Mouse (Mus musculus) forebrain, embryonic 13.5 days (tissue): Measurements from ENCODE around the gene Cacna2d1. TPM values are rescaled to one million over a fixed set of nuclear protein-coding genes. Genes with fewer than 3 reads are reported as not detected.

ENCODE experiments used
- ATAC-seq: fragments of 200-750 bp; cut with Nextera tagmentation; 2 replicates; pipeline ENCODE4 v1.8.0; 2017
- H3K27ac ChIP-seq: fragments of 300-500 bp; sonication (generic); 2 replicates; pipeline ENCODE4 v1.5.1; 2015; ENCODE audit warnings: inconsistent platforms, mild to moderate bottlenecking, moderate library complexity
- H3K27me3 ChIP-seq: fragments of 300-500 bp; sonication (generic); 2 replicates; pipeline ENCODE4 v1.6.1; 2015; ENCODE audit warnings: mild to moderate bottlenecking, inconsistent platforms
- H3K36me3 ChIP-seq: fragments of 300-500 bp; sonication (generic); 2 replicates; pipeline ENCODE4 v1.6.1; 2015; ENCODE audit warnings: mild to moderate bottlenecking, inconsistent platforms; ENCODE audit not compliant: poor library complexity, severe bottlenecking
- H3K4me1 ChIP-seq: fragments of 300-500 bp; sonication (generic); 2 replicates; pipeline ENCODE4 v1.6.1; 2015; ENCODE audit warnings: inconsistent platforms
- H3K4me2 ChIP-seq: fragments of 300-500 bp; sonication (generic); 2 replicates; pipeline ENCODE4 v1.6.1; 2015; ENCODE audit warnings: inconsistent platforms, mild to moderate bottlenecking, moderate library complexity
- H3K4me3 ChIP-seq: fragments of 300-500 bp; sonication (generic); 2 replicates; pipeline ENCODE4 v1.5.1; 2015; ENCODE audit warnings: mild to moderate bottlenecking, inconsistent platforms
- H3K9ac ChIP-seq: fragments of 300-500 bp; sonication (generic); 2 replicates; pipeline ENCODE4 v1.6.1; 2015; ENCODE audit warnings: mild to moderate bottlenecking, inconsistent platforms
- H3K9me3 ChIP-seq: fragments of 300-500 bp; sonication (generic); replicated peaks from 2 replicates; pipeline ENCODE4 v1.6.1; 2016; ENCODE audit warnings: inconsistent platforms
- WGBS: fragments of 180-500 bp; shearing (Covaris S2); methylation state at CpG from one replicate; pipeline ENCODE4 v1.1.7; 2015; 5-methylcytosine and 5-hydroxymethylcytosine counted together
- polyA plus RNA-seq: library from polyadenylated mRNA; unstranded; fragments of >200 nt; fragmentation: Nextera tagmentation; extraction: Ambion mirVana; gene quantifications from 2 replicates; pipeline ENCODE4 v1.2.1, GENCODE M21; 2015

Gene Cacna2d1
- polyA plus RNA-seq, 1 experiment from 2014 or later, result 30.9 TPM

DNA sequence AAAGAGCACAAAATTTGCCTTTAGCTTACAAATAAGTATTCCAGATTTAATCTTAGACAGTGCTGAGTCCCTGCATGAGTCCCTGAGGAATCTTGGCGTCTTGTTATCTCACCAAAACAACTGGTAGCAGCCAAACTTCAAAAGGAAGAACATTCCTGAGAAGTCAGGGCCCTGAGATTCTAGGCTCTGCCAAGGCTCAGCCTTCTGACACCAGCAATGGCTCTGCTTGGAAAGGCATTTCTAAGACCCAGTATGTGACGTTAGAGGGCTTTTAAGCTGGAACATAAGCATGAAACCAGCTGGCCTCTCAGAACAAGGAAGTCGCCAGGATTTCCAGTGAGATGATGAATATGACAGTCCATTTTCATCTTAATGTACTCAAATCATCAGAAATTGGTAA is 253.4 kb downstream of the Cacna2d1 start:
- H3K27ac ChIP-seq, result no peak overlapping the region
- H3K4me1 ChIP-seq, result no peaks in the 10 kb centered on the region
- no peak overlapping the region for H3K4me2 ChIP-seq
- no peaks in the 10 kb centered on the region for H3K27me3 ChIP-seq
- WGBS, result 65% methylated on average over 3 of the region's 3 CpGs
- no peaks in the 10 kb centered on the region for H3K9me3 ChIP-seq
- H3K36me3 ChIP-seq, result no peaks in the 10 kb centered on the region
- no peak overlapping the region for H3K9ac ChIP-seq
- H3K4me3 ChIP-seq, result no peak overlapping the region
- no peak for ATAC-seq

DNA sequence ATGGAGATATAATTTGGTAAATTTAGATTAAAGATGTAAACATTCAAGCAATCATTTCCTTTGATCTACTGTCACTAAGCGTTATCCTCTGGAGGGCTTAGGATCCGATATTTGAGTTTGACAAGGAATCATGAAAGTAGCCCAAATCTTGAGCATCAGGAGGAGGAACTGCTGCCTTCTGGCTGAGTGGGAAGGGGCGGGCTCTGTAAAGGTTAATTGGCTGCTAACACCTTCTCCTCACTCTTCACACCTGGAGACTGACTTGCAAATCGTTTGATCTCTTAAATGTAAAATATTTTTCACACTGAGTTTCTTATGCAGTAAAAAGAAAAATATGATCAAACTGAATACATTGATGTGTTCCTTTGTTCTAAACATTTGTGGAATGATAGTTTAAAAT is 255.4 kb downstream of the Cacna2d1 start:
- no peaks in the 10 kb centered on the region for H3K9me3 ChIP-seq
- 67% methylated on average over 4 of the region's 4 CpGs for WGBS
- no peak overlapping the region for H3K9ac ChIP-seq
- H3K4me1 ChIP-seq, result no peaks in the 10 kb centered on the region
- no peak for ATAC-seq
- no peaks in the 10 kb centered on the region for H3K27me3 ChIP-seq
- no peak overlapping the region for H3K4me3 ChIP-seq
- no peak overlapping the region for H3K27ac ChIP-seq
- H3K36me3 ChIP-seq, result no peaks in the 10 kb centered on the region
- no peak overlapping the region for H3K4me2 ChIP-seq

DNA sequence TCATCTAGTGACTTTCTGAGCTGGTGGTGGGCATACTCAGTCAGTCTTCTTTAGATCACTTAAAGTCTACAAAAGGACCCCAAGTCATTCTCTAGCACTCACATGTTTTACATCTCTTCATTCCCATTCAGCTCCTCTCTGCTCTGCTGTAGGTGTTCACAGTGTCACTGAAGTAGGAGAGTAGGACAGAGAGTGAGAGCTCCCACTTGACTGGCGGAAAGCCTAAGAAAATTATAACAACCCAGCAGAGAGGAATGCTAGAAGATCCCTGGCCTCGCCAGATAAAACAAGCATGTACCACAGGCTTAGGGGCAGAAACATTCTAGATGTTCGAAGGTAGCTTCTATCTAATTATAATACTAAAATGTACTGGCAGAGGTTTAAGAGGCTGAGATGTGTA is 256.7 kb downstream of the Cacna2d1 start:
- no peak overlapping the region for H3K9ac ChIP-seq
- H3K27ac ChIP-seq, result no peak overlapping the region
- H3K4me1 ChIP-seq, result no peaks in the 10 kb centered on the region
- WGBS, result 97% methylated on average over 3 of the region's 3 CpGs
- H3K9me3 ChIP-seq, result no peaks in the 10 kb centered on the region
- H3K4me2 ChIP-seq, result no peak overlapping the region
- no peaks in the 10 kb centered on the region for H3K36me3 ChIP-seq
- ATAC-seq, result no peak
- no peaks in the 10 kb centered on the region for H3K27me3 ChIP-seq
- no peak overlapping the region for H3K4me3 ChIP-seq

DNA sequence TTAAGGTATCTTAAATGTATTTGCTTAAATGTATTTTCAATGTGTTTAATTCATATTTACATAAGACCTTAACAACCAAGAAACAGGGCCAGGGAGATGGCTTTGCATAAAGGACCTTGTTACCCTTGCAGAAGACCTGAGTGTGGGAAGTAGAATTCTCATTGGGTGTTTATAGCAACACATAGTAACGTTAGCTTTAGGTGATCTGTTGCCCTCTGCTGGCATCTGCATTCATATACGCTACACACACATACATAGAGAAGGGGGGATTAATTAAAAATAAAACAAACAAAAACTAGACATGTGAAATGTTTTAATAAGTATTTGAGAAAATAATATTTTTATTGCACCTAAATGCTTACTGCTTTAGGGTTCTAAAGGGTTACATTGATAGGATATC is 265.3 kb downstream of the Cacna2d1 start:
- WGBS, result 28% methylated on average over 2 of the region's 2 CpGs
- Histone ChIP-seq H3K27me3 (no peaks in the 10 kb centered on the region), H3K9me3 (no peaks in the 10 kb centered on the region), H3K9ac (no peak overlapping the region), H3K36me3 (no peaks in the 10 kb centered on the region), H3K4me2 (no peak overlapping the region), H3K4me1 (no peaks in the 10 kb centered on the region), H3K27ac (no peak overlapping the region), H3K4me3 (no peak overlapping the region)
- peak; percentile 82; the same call in 1 of the 2 replicates for ATAC-seq

DNA sequence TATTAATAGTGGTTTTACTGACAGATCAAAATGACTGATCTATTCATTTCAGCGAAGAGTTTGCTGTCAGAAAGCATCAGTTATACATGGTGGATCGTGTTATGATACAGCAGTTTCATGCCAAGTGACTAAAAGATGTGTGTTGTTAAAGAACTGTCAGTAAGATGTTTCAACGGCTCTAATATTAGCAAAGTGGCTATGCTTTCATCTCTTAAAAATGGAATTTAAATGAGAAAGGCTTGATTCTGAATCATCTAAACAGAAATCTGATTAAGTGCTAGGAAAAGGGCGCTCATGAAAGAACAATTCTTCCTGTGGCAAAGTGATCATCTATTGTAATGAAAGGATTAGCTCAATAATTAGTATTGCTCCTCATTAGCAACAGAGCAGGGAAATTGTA is 287.5 kb downstream of the Cacna2d1 start:
- Histone ChIP-seq H3K9ac (no peak overlapping the region), H3K4me2 (no peak overlapping the region), H3K27me3 (no peaks in the 10 kb centered on the region), H3K4me3 (no peak overlapping the region), H3K36me3 (no peaks in the 10 kb centered on the region), H3K4me1 (0 out of 2 replicates have a peak, but pooled peaks cover 8% of the 10 kb centered on the region), H3K27ac (no peak overlapping the region), H3K9me3 (no peaks in the 10 kb centered on the region)
- 0 out of 2 replicates have a peak, but pooled peaks have one; percentile 34 for ATAC-seq
- 35% methylated on average over 4 of the region's 4 CpGs for WGBS

DNA sequence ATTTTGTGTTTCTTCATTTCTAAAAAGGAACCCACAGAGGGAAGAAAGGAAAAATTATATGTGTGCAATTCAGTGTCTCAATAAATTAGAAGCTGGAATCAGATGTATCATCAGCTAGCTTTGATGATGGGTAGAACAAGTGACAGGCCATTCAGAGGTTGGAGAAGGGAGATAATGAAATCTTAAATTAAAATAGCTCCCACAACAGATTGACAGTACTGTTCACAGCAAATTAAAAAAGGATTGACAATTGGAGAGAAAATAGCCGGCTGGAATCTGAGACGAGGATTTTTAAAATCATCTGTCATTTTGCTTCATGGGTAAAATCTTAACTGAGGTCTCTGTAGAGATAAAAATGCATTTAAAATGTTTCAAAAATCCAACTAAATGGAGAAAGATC is 290.9 kb downstream of the Cacna2d1 start:
- Histone ChIP-seq H3K9me3 (no peaks in the 10 kb centered on the region), H3K27ac (peak overlapping the region; percentile 35; the same call in 1 of the 2 replicates), H3K27me3 (no peaks in the 10 kb centered on the region), H3K4me1 (peaks cover 15% of the 10 kb centered on the region; the same call in 1 of the 2 replicates), H3K4me3 (no peak overlapping the region), H3K9ac (no peak overlapping the region), H3K4me2 (no peak overlapping the region), H3K36me3 (no peaks in the 10 kb centered on the region)
- peak; percentile 48; the same call in 1 of the 2 replicates for ATAC-seq
- 53% methylated on average over 2 of the region's 2 CpGs for WGBS

DNA sequence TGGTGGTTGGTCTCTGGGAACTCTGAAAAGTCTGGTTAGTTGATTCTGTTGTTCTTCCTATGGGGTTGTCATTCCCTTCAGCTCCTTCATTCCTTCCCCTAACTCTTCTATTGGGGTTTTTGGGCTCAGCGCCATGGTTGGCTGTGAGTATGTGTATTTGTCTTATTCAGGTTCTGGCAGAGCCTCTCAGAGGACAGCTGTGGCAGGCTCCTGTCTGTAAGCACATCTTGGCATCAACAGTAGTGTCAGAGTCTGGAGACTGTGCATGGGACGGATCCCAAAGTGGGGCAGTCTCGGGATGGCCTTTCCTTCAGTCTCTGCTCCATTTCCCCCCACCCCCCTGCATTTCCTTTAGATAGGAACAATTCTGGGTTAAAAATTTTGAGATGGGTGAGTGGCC is 294.9 kb downstream of the Cacna2d1 start:
- peak; percentile 72 for ATAC-seq
- H3K9me3 ChIP-seq, result no peaks in the 10 kb centered on the region
- WGBS, result 79% methylated on average over 3 of the region's 3 CpGs

DNA sequence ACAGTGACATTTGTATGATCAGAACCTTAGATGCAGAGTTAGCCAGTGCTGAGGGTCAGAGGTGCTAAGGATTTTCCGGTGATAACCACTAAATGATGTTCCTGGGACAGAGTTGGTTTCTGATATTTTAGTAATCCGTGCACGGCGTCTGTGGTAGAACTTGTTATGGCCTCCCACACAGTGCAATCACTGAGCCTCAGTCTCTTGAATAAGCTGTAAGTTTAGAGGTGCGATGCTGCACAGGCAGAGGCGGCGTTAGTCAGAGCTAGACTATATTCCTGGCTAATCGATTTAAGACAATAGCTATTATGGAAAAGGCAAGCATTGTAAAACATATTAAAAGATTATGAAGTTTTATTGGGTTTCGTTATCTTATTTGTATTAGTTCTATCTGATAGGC is 297.0 kb downstream of the Cacna2d1 start:
- H3K27ac ChIP-seq, result no peak overlapping the region
- no peak overlapping the region for H3K4me2 ChIP-seq
- H3K36me3 ChIP-seq, result no peaks in the 10 kb centered on the region
- no peaks in the 10 kb centered on the region for H3K9me3 ChIP-seq
- WGBS, result 87% methylated on average over 9 of the region's 9 CpGs
- no peak for ATAC-seq
- H3K9ac ChIP-seq, result no peak overlapping the region
- no peaks in the 10 kb centered on the region for H3K27me3 ChIP-seq
- H3K4me3 ChIP-seq, result no peak overlapping the region
- peaks cover 28% of the 10 kb centered on the region for H3K4me1 ChIP-seq

More for the DNA sequence above, 294.9 kb downstream of the Cacna2d1 start:
- Histone ChIP-seq H3K27ac (peak overlapping the region; percentile 6; the same call in 1 of the 2 replicates), H3K4me3 (no peak overlapping the region), H3K4me1 (peaks cover 10% of the 10 kb centered on the region), H3K4me2 (no peak overlapping the region), H3K9ac (no peak overlapping the region), H3K36me3 (no peaks in the 10 kb centered on the region), H3K27me3 (no peaks in the 10 kb centered on the region)

DNA sequence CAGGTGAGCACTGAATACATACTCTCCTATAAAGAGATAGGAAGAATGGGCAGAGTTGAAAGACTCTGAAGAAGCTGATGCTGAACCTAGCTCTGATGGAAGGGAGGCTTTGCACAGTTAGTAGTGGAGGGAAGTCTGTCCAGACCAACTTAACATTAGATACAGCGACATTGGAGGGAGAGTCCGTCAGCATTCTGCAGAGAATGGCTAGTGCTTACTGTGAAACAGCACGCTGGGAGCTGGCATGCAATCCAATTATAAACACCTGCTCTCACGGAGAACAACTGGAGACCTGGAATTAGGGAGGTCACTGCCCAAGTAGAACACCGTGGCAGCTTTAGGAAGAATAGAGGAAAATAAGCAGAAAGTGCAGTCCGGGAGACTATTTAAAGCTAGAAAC is 300.4 kb downstream of the Cacna2d1 start:
- Histone ChIP-seq H3K4me2 (0 out of 2 replicates have a peak overlapping the region, but pooled peaks have one; percentile 12), H3K9ac (no peak overlapping the region), H3K4me3 (no peak overlapping the region), H3K9me3 (no peaks in the 10 kb centered on the region), H3K27me3 (no peaks in the 10 kb centered on the region), H3K4me1 (peaks cover 36% of the 10 kb centered on the region), H3K27ac (peak overlapping the region; percentile 83), H3K36me3 (no peaks in the 10 kb centered on the region)
- ATAC-seq, result no peak
- 9% methylated on average over 6 of the region's 6 CpGs for WGBS

DNA sequence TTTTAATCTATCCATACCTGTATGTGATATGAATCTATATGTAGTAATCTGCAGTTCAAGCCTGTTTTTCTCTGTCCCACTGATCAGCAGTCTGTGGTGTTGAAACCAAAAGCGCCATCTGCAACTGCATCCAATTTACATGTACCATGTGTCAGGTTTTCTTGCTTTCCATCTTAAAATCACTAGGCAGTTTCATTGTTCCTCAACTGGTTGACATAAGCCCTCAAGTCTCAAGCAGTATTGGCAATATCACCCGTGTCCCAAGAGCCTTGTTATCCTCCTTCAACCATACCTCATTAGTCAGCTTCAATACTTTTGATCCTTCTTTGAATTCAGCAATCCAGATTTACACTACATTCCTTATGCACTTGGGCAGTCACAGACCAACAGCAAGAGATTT is 301.4 kb downstream of the Cacna2d1 start:
- Histone ChIP-seq H3K9me3 (no peaks in the 10 kb centered on the region), H3K4me2 (no peak overlapping the region), H3K27me3 (no peaks in the 10 kb centered on the region), H3K4me3 (no peak overlapping the region), H3K9ac (no peak overlapping the region), H3K4me1 (peaks cover 40% of the 10 kb centered on the region), H3K36me3 (no peaks in the 10 kb centered on the region), H3K27ac (peak overlapping the region; percentile 83)
- peak; percentile 59 for ATAC-seq
- 36% methylated on average over 2 of the region's 2 CpGs for WGBS

DNA sequence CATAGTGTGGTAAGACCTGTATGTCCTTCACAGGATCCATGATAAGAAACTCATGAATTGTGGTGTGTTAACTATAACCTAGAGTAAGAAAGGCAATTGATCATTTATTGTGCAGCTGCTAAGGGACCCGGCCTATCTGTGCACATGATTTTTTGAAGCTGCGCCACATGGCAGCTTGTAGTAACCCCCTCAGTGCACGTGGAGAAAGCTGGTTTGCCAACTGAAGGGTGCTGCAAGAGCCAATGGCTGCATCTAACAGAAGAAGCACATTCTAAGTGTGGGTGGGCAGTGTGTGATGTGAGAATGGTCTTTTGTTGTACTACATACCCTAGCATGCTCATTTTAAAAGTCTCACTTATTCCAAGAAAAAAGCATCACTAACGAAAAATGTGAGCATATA is 302.1 kb downstream of the Cacna2d1 start:
- Histone ChIP-seq H3K9me3 (no peaks in the 10 kb centered on the region), H3K4me1 (peaks cover 40% of the 10 kb centered on the region), H3K27me3 (no peaks in the 10 kb centered on the region), H3K27ac (peak overlapping the region; percentile 83), H3K4me2 (no peak overlapping the region), H3K4me3 (no peak overlapping the region), H3K36me3 (no peaks in the 10 kb centered on the region), H3K9ac (no peak overlapping the region)
- WGBS, result 64% methylated on average over 4 of the region's 4 CpGs
- ATAC-seq, result peak; percentile 59; the same call in 1 of the 2 replicates

DNA sequence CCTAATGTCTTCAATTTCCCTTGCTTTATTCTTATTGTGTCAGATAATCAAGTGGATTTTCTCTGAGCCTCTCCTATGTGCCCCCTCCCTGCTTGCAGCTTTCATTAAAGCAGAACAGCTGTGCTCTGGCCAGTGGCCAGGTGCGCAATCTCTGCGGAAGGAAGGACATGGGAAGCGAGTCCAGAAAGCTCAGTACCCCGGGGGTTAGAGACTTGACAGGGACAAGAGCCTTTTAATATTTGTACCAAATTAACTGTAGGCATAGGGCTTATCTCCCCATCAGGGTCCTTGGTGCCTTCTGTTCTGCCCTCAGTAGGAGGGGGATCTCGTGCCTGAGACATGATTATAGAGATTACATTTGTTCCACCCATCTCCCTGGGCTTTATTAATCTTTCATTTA is 303.5 kb downstream of the Cacna2d1 start:
- ATAC-seq, result peak; percentile 75
- H3K9me3 ChIP-seq, result no peaks in the 10 kb centered on the region
- 17% methylated on average over 5 of the region's 5 CpGs for WGBS
- peaks cover 40% of the 10 kb centered on the region for H3K4me1 ChIP-seq
- no peak overlapping the region for H3K4me3 ChIP-seq
- H3K27me3 ChIP-seq, result no peaks in the 10 kb centered on the region
- no peaks in the 10 kb centered on the region for H3K36me3 ChIP-seq
- no peak overlapping the region for H3K9ac ChIP-seq
- H3K27ac ChIP-seq, result peak overlapping the region; percentile 60; the same call in 1 of the 2 replicates
- no peak overlapping the region for H3K4me2 ChIP-seq

DNA sequence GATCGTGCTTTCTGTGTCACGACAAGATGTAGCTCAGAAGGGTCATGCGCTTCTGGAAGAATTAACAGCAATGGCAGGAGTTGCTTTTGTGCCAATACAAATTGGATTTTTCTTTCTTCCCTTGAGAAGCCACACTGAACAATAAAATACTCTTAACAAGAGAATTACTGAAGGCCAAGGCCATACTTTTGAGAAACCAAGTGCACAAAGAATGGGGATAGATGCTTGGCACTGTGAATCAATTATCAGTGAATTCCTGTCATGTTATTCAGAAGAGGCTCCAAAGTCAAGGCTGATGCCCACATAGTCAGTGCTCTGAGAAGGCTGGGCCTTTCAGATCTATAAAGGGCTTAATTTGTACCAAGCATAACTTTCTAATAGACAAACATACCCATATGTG is 305.8 kb downstream of the Cacna2d1 start:
- Histone ChIP-seq H3K27ac (no peak overlapping the region), H3K4me2 (no peak overlapping the region), H3K36me3 (no peaks in the 10 kb centered on the region), H3K4me3 (no peak overlapping the region), H3K27me3 (no peaks in the 10 kb centered on the region), H3K9me3 (no peaks in the 10 kb centered on the region), H3K4me1 (peaks cover 34% of the 10 kb centered on the region), H3K9ac (no peak overlapping the region)
- ATAC-seq, result no peak
- 16% methylated on average over 3 of the region's 3 CpGs for WGBS
